Mouse (Mus musculus): Measurements from ENCODE around the gene Spint4. TPM values are rescaled to one million over a fixed set of nuclear protein-coding genes. Genes with fewer than 3 reads are reported as not detected.

The Spint4 gene
- polyA plus RNA-seq, 1 experiment from 2014 or later: not detected

Other genes with a start within 250 kb of the Spint4 start
- 52.6 and 53.6 TPM in 2 replicates for gene Sys1, start 241.5 kb upstream of the Spint4 start, polyA plus RNA-seq (2014; fragmentation: Nextera tagmentation; extraction: Ambion mirVana)
- gene Gm20458, start 237.5 kb upstream of the Spint4 start, polyA plus RNA-seq (2014; fragmentation: Nextera tagmentation; extraction: Ambion mirVana): 2.8 and 3.6 TPM in 2 replicates
- not detected in 2 replicates for gene Trp53tg5, start 224.8 kb upstream of the Spint4 start, polyA plus RNA-seq (2014; fragmentation: Nextera tagmentation; extraction: Ambion mirVana)
- gene Dbndd2, start 212.4 kb upstream of the Spint4 start, polyA plus RNA-seq (2014; fragmentation: Nextera tagmentation; extraction: Ambion mirVana): 0.38 and 1.3 TPM in 2 replicates
- gene Pigt, start 201.0 kb upstream of the Spint4 start, polyA plus RNA-seq (2014; fragmentation: Nextera tagmentation; extraction: Ambion mirVana): 40.4 and 42.2 TPM in 2 replicates
- 38.7 and 38.9 TPM in 2 replicates for gene Wfdc2, start 136.1 kb upstream of the Spint4 start, polyA plus RNA-seq (2014; fragmentation: Nextera tagmentation; extraction: Ambion mirVana)
- not detected in 2 replicates for gene Spint3, start 125.0 kb upstream of the Spint4 start, polyA plus RNA-seq (2014; fragmentation: Nextera tagmentation; extraction: Ambion mirVana)
- not detected in 2 replicates for gene Wfdc6a, start 113.1 kb upstream of the Spint4 start, polyA plus RNA-seq (2014; fragmentation: Nextera tagmentation; extraction: Ambion mirVana)
- not detected in 2 replicates for gene Eppin, start 104.9 kb upstream of the Spint4 start, polyA plus RNA-seq (2014; fragmentation: Nextera tagmentation; extraction: Ambion mirVana)
- not detected in 2 replicates for gene Wfdc6b, start 85.0 kb upstream of the Spint4 start, polyA plus RNA-seq (2014; fragmentation: Nextera tagmentation; extraction: Ambion mirVana)
- not detected in 2 replicates for gene Wfdc8, start 84.9 kb upstream of the Spint4 start, polyA plus RNA-seq (2014; fragmentation: Nextera tagmentation; extraction: Ambion mirVana)
- gene Wfdc16, start 59.7 kb upstream of the Spint4 start, polyA plus RNA-seq (2014; fragmentation: Nextera tagmentation; extraction: Ambion mirVana): not detected in 2 replicates
- not detected in 2 replicates for gene Wfdc10, start 42.5 kb upstream of the Spint4 start, polyA plus RNA-seq (2014; fragmentation: Nextera tagmentation; extraction: Ambion mirVana)
- gene Wfdc9, start 41.9 kb upstream of the Spint4 start, polyA plus RNA-seq (2014; fragmentation: Nextera tagmentation; extraction: Ambion mirVana): not detected in 2 replicates
- gene Wfdc11, start 24.4 kb upstream of the Spint4 start, polyA plus RNA-seq (2014; fragmentation: Nextera tagmentation; extraction: Ambion mirVana): not detected in 2 replicates
- 0.60 TPM in 1 of 2 replicates, not detected in the other for gene Wfdc13, start 13.4 kb upstream of the Spint4 start, polyA plus RNA-seq (2014; fragmentation: Nextera tagmentation; extraction: Ambion mirVana)
- not detected in 2 replicates for gene Spint5, start 16.8 kb downstream of the Spint4 start, polyA plus RNA-seq (2014; fragmentation: Nextera tagmentation; extraction: Ambion mirVana)
- 0.55 and 1.0 TPM in 2 replicates for gene Wfdc3, start 47.4 kb downstream of the Spint4 start, polyA plus RNA-seq (2014; fragmentation: Nextera tagmentation; extraction: Ambion mirVana)
- 87.0 and 96.4 TPM in 2 replicates for gene Dnttip1, start 47.5 kb downstream of the Spint4 start, polyA plus RNA-seq (2014; fragmentation: Nextera tagmentation; extraction: Ambion mirVana)
- 634 and 636 TPM in 2 replicates for gene Ube2c, start 71.4 kb downstream of the Spint4 start, polyA plus RNA-seq (2014; fragmentation: Nextera tagmentation; extraction: Ambion mirVana)
- gene Tnnc2, start 81.5 kb downstream of the Spint4 start, polyA plus RNA-seq (2014; fragmentation: Nextera tagmentation; extraction: Ambion mirVana): 13.8 and 14.6 TPM in 2 replicates
- 9.9 and 14.6 TPM in 2 replicates for gene Snx21, start 87.3 kb downstream of the Spint4 start, polyA plus RNA-seq (2014; fragmentation: Nextera tagmentation; extraction: Ambion mirVana)
- 12.0 and 12.3 TPM in 2 replicates for gene Acot8, start 106.4 kb downstream of the Spint4 start, polyA plus RNA-seq (2014; fragmentation: Nextera tagmentation; extraction: Ambion mirVana)
- gene Zswim3, start 106.6 kb downstream of the Spint4 start, polyA plus RNA-seq (2014; fragmentation: Nextera tagmentation; extraction: Ambion mirVana): 11.0 and 11.8 TPM in 2 replicates
- gene Zswim1, start 124.2 kb downstream of the Spint4 start, polyA plus RNA-seq (2014; fragmentation: Nextera tagmentation; extraction: Ambion mirVana): 22.3 and 22.4 TPM in 2 replicates
- gene Spata25, start 130.0 kb downstream of the Spint4 start, polyA plus RNA-seq (2014; fragmentation: Nextera tagmentation; extraction: Ambion mirVana): not detected in 2 replicates
- gene Ctsa, start 134.4 kb downstream of the Spint4 start, polyA plus RNA-seq (2014; fragmentation: Nextera tagmentation; extraction: Ambion mirVana): 95.8 and 104 TPM in 2 replicates
- gene Neurl2, start 135.0 kb downstream of the Spint4 start, polyA plus RNA-seq (2014; fragmentation: Nextera tagmentation; extraction: Ambion mirVana): 5.9 and 6.1 TPM in 2 replicates
- 22.9 and 25.1 TPM in 2 replicates for gene Pltp, start 159.2 kb downstream of the Spint4 start, polyA plus RNA-seq (2014; fragmentation: Nextera tagmentation; extraction: Ambion mirVana)
- 71.5 and 76.6 TPM in 2 replicates for gene Pcif1, start 180.8 kb downstream of the Spint4 start, polyA plus RNA-seq (2014; fragmentation: Nextera tagmentation; extraction: Ambion mirVana)
- gene Zfp335, start 213.3 kb downstream of the Spint4 start, polyA plus RNA-seq (2014; fragmentation: Nextera tagmentation; extraction: Ambion mirVana): 12.1 and 16.3 TPM in 2 replicates
- 0.21 and 0.47 TPM in 2 replicates for gene Mmp9, start 242.3 kb downstream of the Spint4 start, polyA plus RNA-seq (2014; fragmentation: Nextera tagmentation; extraction: Ambion mirVana)